Mouse (Mus musculus) lung, embryonic 15.5 days (tissue): ENCODE measurements at regions not wholly inside any gene's neighbourhood (a gene's known extent, or its start where the extent isn't known, plus 50 kb on each side); places are given as distances from the start of the nearest gene placed in this dataset.

Experiments
- ATAC-seq: fragments of 200-750 bp; cut with Nextera tagmentation; 2 replicates; pipeline ENCODE4 v1.8.0; 2017; ENCODE audit warnings: moderate number of reproducible peaks, borderline replicate concordance; ENCODE audit not compliant: low FRiP score, low TSS enrichment; ENCODE audit errors: extremely low read depth
- H3K27ac ChIP-seq: fragments of 300-500 bp; sonication (generic); 2 replicates; pipeline ENCODE4 v1.5.1; 2015; ENCODE audit warnings: moderate library complexity, mild to moderate bottlenecking, inconsistent platforms
- H3K27me3 ChIP-seq: fragments of 300-500 bp; sonication (generic); 2 replicates; pipeline ENCODE4 v1.6.1; 2015; ENCODE audit warnings: inconsistent platforms
- H3K36me3 ChIP-seq: fragments of 300-500 bp; sonication (generic); 2 replicates; pipeline ENCODE4 v1.6.1; 2015; ENCODE audit warnings: inconsistent platforms
- H3K4me1 ChIP-seq: fragments of 300-500 bp; sonication (generic); 2 replicates; pipeline ENCODE4 v1.6.1; 2015; ENCODE audit warnings: inconsistent platforms
- H3K4me2 ChIP-seq: fragments of 300-500 bp; sonication (generic); 2 replicates; pipeline ENCODE4 v1.6.1; 2015; ENCODE audit warnings: inconsistent platforms, mild to moderate bottlenecking, moderate library complexity
- H3K4me3 ChIP-seq: fragments of 300-500 bp; sonication (generic); 2 replicates; pipeline ENCODE4 v1.5.1; 2015; ENCODE audit warnings: mild to moderate bottlenecking, inconsistent platforms
- H3K9ac ChIP-seq: fragments of 300-500 bp; sonication (generic); 2 replicates; pipeline ENCODE4 v1.6.1; 2015; ENCODE audit warnings: inconsistent platforms
- H3K9me3 ChIP-seq: fragments of 300-500 bp; sonication (generic); 2 replicates; pipeline ENCODE4 v1.6.1; 2016; ENCODE audit warnings: inconsistent platforms
- WGBS: fragments of 180-500 bp; shearing (Covaris S2); methylation state at CpG from one replicate; pipeline ENCODE4 v1.1.7; 2015; 5-methylcytosine and 5-hydroxymethylcytosine counted together

GRCm38 (mm10) chr8:126838228-126838627 lies 107.4 kb downstream of the Tomm20 start:
- Histone ChIP-seq H3K27me3 (no peaks in the 10 kb centered on the region), H3K4me3 (no peak overlapping the region), H3K9ac (no peak overlapping the region), H3K4me1 (peaks cover 64% of the 10 kb centered on the region), H3K9me3 (no peaks in the 10 kb centered on the region), H3K27ac (peak overlapping the region; percentile 85), H3K4me2 (no peak overlapping the region), H3K36me3 (no peaks in the 10 kb centered on the region)
- 60% methylated on average over 7 of the region's 7 CpGs for WGBS
- ATAC-seq = no peak

- peak; percentile 28; the same call in 1 of the 2 replicates for ATAC-seq
- 43% methylated on average over 9 of the region's 9 CpGs for WGBS
- Histone ChIP-seq H3K27me3 (no peaks in the 10 kb centered on the region), H3K4me2 (no peak overlapping the region), H3K4me1 (peaks cover 71% of the 10 kb centered on the region), H3K4me3 (no peak overlapping the region), H3K9ac (no peak overlapping the region), H3K9me3 (no peaks in the 10 kb centered on the region), H3K36me3 (no peaks in the 10 kb centered on the region), H3K27ac (peak overlapping the region; percentile 85)
These were observed 108.2 kb downstream of the Tomm20 start for GRCm38 (mm10) chr8:126837318-126838025.

- no peak for ATAC-seq
- Histone ChIP-seq H3K27ac (no peak overlapping the region), H3K4me3 (no peak overlapping the region), H3K9me3 (no peaks in the 10 kb centered on the region), H3K27me3 (no peaks in the 10 kb centered on the region), H3K9ac (no peak overlapping the region), H3K4me2 (no peak overlapping the region), H3K36me3 (no peaks in the 10 kb centered on the region), H3K4me1 (peaks cover 87% of the 10 kb centered on the region)
- 54% methylated on average over 7 of the region's 7 CpGs for WGBS
These were observed 110.1 kb downstream of the Tomm20 start for GRCm38 (mm10) chr8:126835554-126835953.

- Histone ChIP-seq H3K27ac (peak overlapping the region; percentile 94), H3K36me3 (no peaks in the 10 kb centered on the region), H3K4me1 (peaks cover 85% of the 10 kb centered on the region), H3K27me3 (no peaks in the 10 kb centered on the region), H3K4me3 (no peak overlapping the region), H3K9ac (no peak overlapping the region), H3K9me3 (no peaks in the 10 kb centered on the region), H3K4me2 (peak overlapping the region; percentile 20; the same call in 1 of the 2 replicates)
- ATAC-seq = peak; percentile 45; the same call in 1 of the 2 replicates
- 4% methylated on average over 19 of the region's 19 CpGs for WGBS
These were observed 111.9 kb downstream of the Tomm20 start for GRCm38 (mm10) chr8:126833471-126834453.

GRCm38 (mm10) chr8:126833006-126833405 lies 112.6 kb downstream of the Tomm20 start:
- Histone ChIP-seq H3K27me3 (no peaks in the 10 kb centered on the region), H3K27ac (peak overlapping the region; percentile 94), H3K9me3 (no peaks in the 10 kb centered on the region), H3K4me1 (peaks cover 85% of the 10 kb centered on the region), H3K4me3 (no peak overlapping the region), H3K36me3 (no peaks in the 10 kb centered on the region), H3K9ac (no peak overlapping the region), H3K4me2 (peak overlapping the region; percentile 20; the same call in 1 of the 2 replicates)
- no peak for ATAC-seq
- 14% methylated on average over 5 of the region's 5 CpGs for WGBS

GRCm38 (mm10) chr8:126832163-126832978 lies 113.3 kb downstream of the Tomm20 start:
- Histone ChIP-seq H3K4me3 (no peak overlapping the region), H3K9me3 (no peaks in the 10 kb centered on the region), H3K9ac (no peak overlapping the region), H3K4me2 (no peak overlapping the region), H3K36me3 (no peaks in the 10 kb centered on the region), H3K4me1 (peaks cover 85% of the 10 kb centered on the region), H3K27me3 (no peaks in the 10 kb centered on the region), H3K27ac (peak overlapping the region; percentile 94)
- ATAC-seq = no peak
- 62% methylated on average over 12 of the region's 12 CpGs for WGBS

- Histone ChIP-seq H3K4me1 (peaks cover 85% of the 10 kb centered on the region), H3K27me3 (no peaks in the 10 kb centered on the region), H3K27ac (peak overlapping the region; percentile 94), H3K9me3 (no peaks in the 10 kb centered on the region), H3K36me3 (no peaks in the 10 kb centered on the region), H3K4me3 (no peak overlapping the region), H3K4me2 (no peak overlapping the region), H3K9ac (no peak overlapping the region)
- WGBS = 74% methylated on average over 16 of the region's 16 CpGs
- no peak for ATAC-seq
These were observed 114.1 kb downstream of the Tomm20 start for GRCm38 (mm10) chr8:126831312-126832162.

- ATAC-seq = no peak
- H3K4me3 ChIP-seq = no peak overlapping the region
- H3K9me3 ChIP-seq = no peaks in the 10 kb centered on the region
- H3K36me3 ChIP-seq = no peaks in the 10 kb centered on the region
- H3K27me3 ChIP-seq = no peaks in the 10 kb centered on the region
- no peak overlapping the region for H3K4me2 ChIP-seq
- H3K9ac ChIP-seq = no peak overlapping the region
- H3K4me1 ChIP-seq = peaks cover 86% of the 10 kb centered on the region
- peak overlapping the region; percentile 78 for H3K27ac ChIP-seq
- WGBS = 58% methylated on average over 5 of the region's 5 CpGs
These were observed 115.5 kb downstream of the Tomm20 start for GRCm38 (mm10) chr8:126830242-126830530.

GRCm38 (mm10) chr8:126829376-126830241 lies 116.0 kb downstream of the Tomm20 start:
- Histone ChIP-seq H3K9me3 (no peaks in the 10 kb centered on the region), H3K4me3 (no peak overlapping the region), H3K9ac (no peak overlapping the region), H3K27me3 (no peaks in the 10 kb centered on the region), H3K4me1 (peaks cover 88% of the 10 kb centered on the region), H3K4me2 (0 out of 2 replicates have a peak overlapping the region, but pooled peaks have one; percentile 7), H3K36me3 (no peaks in the 10 kb centered on the region), H3K27ac (peak overlapping the region; percentile 80)
- 43% methylated on average over 17 of the region's 17 CpGs for WGBS
- peak; percentile 53 for ATAC-seq

GRCm38 (mm10) chr8:126827681-126828383 lies 117.8 kb downstream of the Tomm20 start:
- WGBS = 18% methylated on average over 6 of the region's 6 CpGs
- ATAC-seq = no peak
- no peaks in the 10 kb centered on the region for H3K36me3 ChIP-seq
- H3K4me2 ChIP-seq = no peak overlapping the region
- H3K27ac ChIP-seq = peak overlapping the region; percentile 99
- peak overlapping the region; percentile 12; the same call in 1 of the 2 replicates for H3K9ac ChIP-seq
- peaks cover 79% of the 10 kb centered on the region for H3K4me1 ChIP-seq
- no peaks in the 10 kb centered on the region for H3K9me3 ChIP-seq
- H3K27me3 ChIP-seq = no peaks in the 10 kb centered on the region
- H3K4me3 ChIP-seq = no peak overlapping the region
